Mouse (Mus musculus) CD4-positive helper T cell, adult 2 months (primary cell): ENCODE results near the gene Mmaa.

Experiments used
- DNase-seq: peaks from one replicate; pipeline ENCODE4 v3.0.0-alpha.2; 2012; ENCODE audit warnings: low read depth, missing footprints, low spot score

Mmaa gene

GRCm38 (mm10) chr8:79294610-79295275 lies at the start of gene Mmaa:
TSS of gene Mmaa (minus strand) at chr8:79294937.
- peak; percentile 99 for DNase-seq

GRCm38 (mm10) chr8:79341236-79341635 lies 46.5 kb upstream of the Mmaa start:
- DNase-seq: no peak

- DNase-seq: peak; percentile 21
Measured at GRCm38 (mm10) chr8:79339555-79339954, 44.8 kb upstream of the Mmaa start.

GRCm38 (mm10) chr8:79338619-79339018 lies 43.9 kb upstream of the Mmaa start:
- DNase-seq: no peak

GRCm38 (mm10) chr8:79332109-79332900 lies 37.6 kb upstream of the Mmaa start:
- no peak for DNase-seq

GRCm38 (mm10) chr8:79331571-79331970 lies 36.8 kb upstream of the Mmaa start:
- no peak for DNase-seq

- DNase-seq: no peak
Measured at GRCm38 (mm10) chr8:79331017-79331416, 36.3 kb upstream of the Mmaa start.

GRCm38 (mm10) chr8:79329735-79330134 lies 35.0 kb upstream of the Mmaa start:
- DNase-seq: no peak

- DNase-seq: no peak
Measured at GRCm38 (mm10) chr8:79329182-79329581, 34.4 kb upstream of the Mmaa start.

- no peak for DNase-seq
Measured at GRCm38 (mm10) chr8:79325510-79325909, 30.8 kb upstream of the Mmaa start.

GRCm38 (mm10) chr8:79324928-79325327 lies 30.2 kb upstream of the Mmaa start:
- no peak for DNase-seq

- no peak for DNase-seq
Measured at GRCm38 (mm10) chr8:79324036-79324435, 29.3 kb upstream of the Mmaa start.

- no peak for DNase-seq
Measured at GRCm38 (mm10) chr8:79323121-79323520, 28.4 kb upstream of the Mmaa start.

GRCm38 (mm10) chr8:79310801-79311200 lies 16.1 kb upstream of the Mmaa start:
- no peak for DNase-seq

- no peak for DNase-seq
Measured at GRCm38 (mm10) chr8:79305941-79306340, 11.2 kb upstream of the Mmaa start.

- no peak for DNase-seq
Measured at GRCm38 (mm10) chr8:79301548-79301947, 6.8 kb upstream of the Mmaa start.

- DNase-seq: no peak
Measured at GRCm38 (mm10) chr8:79299704-79300103, 5.0 kb upstream of the Mmaa start.

- peak; percentile 17 for DNase-seq
Measured at GRCm38 (mm10) chr8:79297763-79298162, 3.0 kb upstream of the Mmaa start.

- no peak for DNase-seq
Measured at GRCm38 (mm10) chr8:79295276-79296105, 754 bp upstream of the Mmaa start.

- DNase-seq: no peak
Measured at GRCm38 (mm10) chr8:79293841-79294240, 896 bp downstream of the Mmaa start.

- no peak for DNase-seq
Measured at GRCm38 (mm10) chr8:79292712-79293264, 1.9 kb downstream of the Mmaa start.

- DNase-seq: no peak
Measured at GRCm38 (mm10) chr8:79289592-79289991, 5.1 kb downstream of the Mmaa start.
